Mouse (Mus musculus): ENCODE measurements at regions not wholly inside any gene's neighbourhood (a gene's known extent, or its start where the extent isn't known, plus 50 kb on each side); places are given as distances from the start of the nearest gene placed in this dataset.
"Not testable (repeated sequence)": the region's sequence is repeated elsewhere in the genome, so short reads cannot be mapped to it uniquely, and the experiment has no call there.

- DNase-seq = not testable (repeated sequence)
Measured at GRCm38 (mm10) chr13:65934376-65935071, 184.8 kb upstream of the Gm10324 start.

GRCm38 (mm10) chr13:65950250-65950649 lies 169.1 kb upstream of the Gm10324 start:
- not testable (repeated sequence) for DNase-seq

DNA sequence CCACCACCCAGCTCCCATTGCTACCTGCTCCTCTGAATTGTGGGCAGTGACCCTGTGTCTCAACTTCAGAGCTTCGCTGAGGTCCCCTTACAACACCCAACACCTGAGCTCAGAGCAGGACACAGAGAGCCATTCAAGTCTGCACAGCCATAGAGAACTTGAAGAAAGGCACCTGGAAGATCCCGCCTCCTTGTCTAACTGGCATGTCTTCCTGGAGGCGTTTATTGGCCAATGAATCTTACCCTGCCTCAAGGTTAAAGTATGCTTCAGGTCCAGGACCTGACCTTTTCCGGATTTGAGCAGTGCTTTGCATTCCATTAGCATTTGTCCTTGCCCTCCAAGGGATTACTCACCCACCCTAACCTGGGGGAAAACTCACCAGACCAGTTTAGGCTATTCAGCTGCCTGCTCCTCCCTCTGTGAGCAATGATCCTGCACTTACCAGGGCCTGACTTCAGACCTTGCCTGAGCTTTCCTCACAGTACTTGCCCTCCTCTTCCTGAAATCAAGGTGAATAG lies 128.4 kb upstream of the Gm10324 start:
- DNase-seq = not testable (repeated sequence)

GRCm38 (mm10) chr13:66007505-66007904 lies 111.8 kb upstream of the Gm10324 start:
- peak; percentile 4 for DNase-seq

- not testable (repeated sequence) for DNase-seq
Measured at GRCm38 (mm10) chr13:66031942-66032341, 87.4 kb upstream of the Gm10324 start.

DNA sequence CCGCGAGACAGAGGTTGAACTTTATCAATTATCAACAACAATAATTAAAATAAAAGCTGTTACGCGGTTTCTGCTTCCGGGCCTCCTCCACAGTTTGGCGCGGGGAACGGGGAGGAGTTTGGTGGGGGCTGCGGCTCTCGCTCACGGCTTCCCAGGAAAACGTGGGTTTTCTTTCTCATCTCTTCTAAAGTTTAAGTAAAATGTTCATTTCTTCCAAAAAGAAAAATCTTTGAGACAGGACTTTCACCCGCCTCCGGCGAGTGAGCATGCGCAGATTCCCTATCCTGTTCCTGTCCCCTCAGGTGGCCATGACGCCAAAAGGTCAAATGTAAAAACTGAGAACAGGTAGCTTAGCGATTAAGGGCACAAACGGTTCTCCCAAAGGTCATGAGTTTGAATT lies 56.7 kb upstream of the Gm10324 start:
- DNase-seq = not testable (repeated sequence)

- not testable (repeated sequence) for DNase-seq
Measured at GRCm38 (mm10) chr13:66063388-66063787, 56.0 kb upstream of the Gm10324 start.
